Mouse (Mus musculus): Measurements from ENCODE around the gene Zfhx2. TPM values are rescaled to one million over a fixed set of nuclear protein-coding genes. Genes with fewer than 3 reads are reported as not detected.

Zfhx2 gene
- polyA plus RNA-seq, 1 experiment from 2014 or later = 30.4 TPM

Other genes starting within 250 kb of the Zfhx2 start
- 12.8 and 13.6 TPM in 2 replicates for gene Homez, start 221.4 kb downstream of the Zfhx2 start, polyA plus RNA-seq (2015; fragmentation: Nextera tagmentation; extraction: Ambion mirVana)
- gene Ppp1r3e, start 214.8 kb downstream of the Zfhx2 start, polyA plus RNA-seq (2015; fragmentation: Nextera tagmentation; extraction: Ambion mirVana) = 1.9 and 2.3 TPM in 2 replicates
- 3.1 and 3.8 TPM in 2 replicates for gene Bcl2l2, start 208.9 kb downstream of the Zfhx2 start, polyA plus RNA-seq (2015; fragmentation: Nextera tagmentation; extraction: Ambion mirVana)
- not detected in 2 replicates for gene Gm20521, start 208.9 kb downstream of the Zfhx2 start, polyA plus RNA-seq (2015; fragmentation: Nextera tagmentation; extraction: Ambion mirVana)
- 153 and 160 TPM in 2 replicates for gene Pabpn1, start 199.8 kb downstream of the Zfhx2 start, polyA plus RNA-seq (2015; fragmentation: Nextera tagmentation; extraction: Ambion mirVana)
- gene Slc22a17, start 179.2 kb downstream of the Zfhx2 start, polyA plus RNA-seq (2015; fragmentation: Nextera tagmentation; extraction: Ambion mirVana) = 153 TPM in 2 replicates
- gene Efs, start 166.2 kb downstream of the Zfhx2 start, polyA plus RNA-seq (2015; fragmentation: Nextera tagmentation; extraction: Ambion mirVana) = 13.8 and 16.0 TPM in 2 replicates
- 1.3 and 1.6 TPM in 2 replicates for gene Il25, start 159.6 kb downstream of the Zfhx2 start, polyA plus RNA-seq (2015; fragmentation: Nextera tagmentation; extraction: Ambion mirVana)
- 20.2 and 24.7 TPM in 2 replicates for gene Cmtm5, start 156.1 kb downstream of the Zfhx2 start, polyA plus RNA-seq (2015; fragmentation: Nextera tagmentation; extraction: Ambion mirVana)
- 1.6 and 2.3 TPM in 2 replicates for gene Myh6, start 125.4 kb downstream of the Zfhx2 start, polyA plus RNA-seq (2015; fragmentation: Nextera tagmentation; extraction: Ambion mirVana)
- gene Gm17428, start 115.4 kb downstream of the Zfhx2 start, polyA plus RNA-seq (2015; fragmentation: Nextera tagmentation; extraction: Ambion mirVana) = not detected in 2 replicates
- gene Myh7, start 97.7 kb downstream of the Zfhx2 start, polyA plus RNA-seq (2015; fragmentation: Nextera tagmentation; extraction: Ambion mirVana) = 7.6 and 10.3 TPM in 2 replicates
- 56.4 and 61.9 TPM in 2 replicates for gene Ngdn, start 76.9 kb downstream of the Zfhx2 start, polyA plus RNA-seq (2015; fragmentation: Nextera tagmentation; extraction: Ambion mirVana)
- 29.4 and 29.8 TPM in 2 replicates for gene Thtpa, start 2.5 kb upstream of the Zfhx2 start, polyA plus RNA-seq (2015; fragmentation: Nextera tagmentation; extraction: Ambion mirVana)
- 5.2 and 8.3 TPM in 2 replicates for gene Ap1g2, start 14.3 kb upstream of the Zfhx2 start, polyA plus RNA-seq (2015; fragmentation: Nextera tagmentation; extraction: Ambion mirVana)
- gene Jph4, start 24.6 kb upstream of the Zfhx2 start, polyA plus RNA-seq (2015; fragmentation: Nextera tagmentation; extraction: Ambion mirVana) = 21.1 and 21.4 TPM in 2 replicates
- gene Dhrs2, start 129.7 kb upstream of the Zfhx2 start, polyA plus RNA-seq (2015; fragmentation: Nextera tagmentation; extraction: Ambion mirVana) = 1.1 and 1.4 TPM in 2 replicates